Mouse (Mus musculus) embryonic fibroblast, embryonic 13.5 days (primary cell): ENCODE results near the gene Asb14.

ENCODE experiments used
- CTCF ChIP-seq: IDR thresholded peaks from 2 replicates; pipeline ENCODE4 v1.5.1; 2011; ENCODE audit warnings: mild to moderate bottlenecking, control low read depth, low read length, moderate library complexity, borderline replicate concordance; ENCODE audit not compliant: insufficient read depth
- POLR2A ChIP-seq: IDR thresholded peaks from 2 replicates; pipeline ENCODE4 v1.6.1; 2011; ENCODE audit warnings: low read depth, mild to moderate bottlenecking, control low read depth, low read length, moderate library complexity

DNA sequence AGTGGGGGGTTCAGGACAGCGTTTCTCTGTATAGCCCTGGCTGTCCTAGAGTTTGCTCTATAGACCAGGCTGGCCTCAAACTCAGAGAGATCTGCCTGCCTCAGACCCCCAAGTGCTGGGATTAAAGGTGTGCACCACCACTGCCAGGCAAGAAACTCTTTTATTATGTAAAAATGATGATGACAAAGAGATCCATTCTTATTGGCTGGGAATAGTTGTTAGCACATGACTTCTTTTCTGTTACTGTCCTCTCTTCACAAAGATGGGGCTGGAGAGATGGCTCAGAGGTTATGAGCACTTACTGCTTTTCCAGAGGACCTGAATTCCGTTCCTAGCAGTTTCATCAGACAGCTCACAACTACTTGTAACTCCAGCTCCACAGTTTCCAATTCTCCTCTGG, 14.4 kb upstream of the Asb14 start:
- TF ChIP-seq CTCF (no peak), POLR2A (no peak)
